In genomic region chr12:14315780-14316179, GRCm38 (mm10) we compare ENCODE assay signal across 8 mouse cellular contexts.
A peak's percentile ranks its signal among the peaks of the same experiment; 100 is the strongest.
DNase-seq lines count a peak whose midpoint lies in the region; ATAC-seq and TF ChIP-seq lines count a peak whose summit lies in the region.
"Had no signal": no experiment of that assay in that cellular context is flagged by ENCODE, and none has a peak within 500 bp of the region (broad histone marks: within the 10 kb centered on the region; RNA-seq: fewer than 3 reads in every experiment).

No protein-coding gene starts in this region.

- H3K9ac ChIP-seq in liver, adult 2 months (ENCODE audit: low read depth, low read length) = no peak overlapping the region
- H3K9ac ChIP-seq in liver, embryonic 12.5 days = no peak overlapping the region
- H3K9ac ChIP-seq: neural tube, embryonic 13.5 days had no signal

- H3K4me2 ChIP-seq in liver, embryonic 12.5 days = no peak overlapping the region
- H3K4me2 ChIP-seq: neural tube, embryonic 13.5 days had no signal

- ATAC-seq in liver, embryonic 12.5 days = no peak
- peak; percentile 81 for ATAC-seq in cerebellum, adult (ENCODE audit: insufficient number of reproducible peaks, low FRiP score, low TSS enrichment)

- no peaks in the 10 kb centered on the region for H3K36me3 ChIP-seq in liver, adult 2 months (ENCODE audit: control insufficient read depth, insufficient read depth, low read length)
- no peaks in the 10 kb centered on the region for H3K36me3 ChIP-seq in liver, embryonic 12.5 days
- H3K36me3 ChIP-seq: neural tube, embryonic 13.5 days had no signal

- DNase-seq in liver, adult 2 months (ENCODE audit: extremely low read depth, low read depth, low spot score) = peak; percentile 39
- peak; percentile 1 to 10 for DNase-seq in heart, adult 9 months (ENCODE audit: low spot score in 2 of 2)
- peak; percentile 30 to 79 for DNase-seq in left cerebral cortex, postnatal 25 days (ENCODE audit: low spot score in 2 of 2)
- no peak for DNase-seq in spleen, postnatal 36 days (ENCODE audit: low spot score in 2 of 2)
- DNase-seq in spleen, postnatal 14 days (ENCODE audit: low spot score in 2 of 2) = no peak

- no peaks in the 10 kb centered on the region for H3K79me2 ChIP-seq in liver, adult 2 months (ENCODE audit: control insufficient read depth, insufficient read depth, low read length)

- no peaks in the 10 kb centered on the region for H3K27me3 ChIP-seq in liver, adult 2 months (ENCODE audit: control insufficient read depth, insufficient read depth, low read length)
- H3K27me3 ChIP-seq in liver, embryonic 12.5 days (replicated peaks) = no peaks in the 10 kb centered on the region
- H3K27me3 ChIP-seq: neural tube, embryonic 13.5 days had no signal

- 61% methylated on average over 5 of the region's 5 CpGs for WGBS in liver, adult 2 months
- WGBS in liver, embryonic 12.5 days (ENCODE audit: insufficient replicate concordance) = 57% methylated on average over 5 of the region's 5 CpGs

- H3K4me3 ChIP-seq in liver, adult 2 months (ENCODE audit: insufficient read depth, low read depth, low read length) = no peak overlapping the region
- H3K4me3 ChIP-seq in liver, embryonic 12.5 days = no peak overlapping the region
- H3K4me3 ChIP-seq: neural tube, embryonic 13.5 days had no signal

- no peak for TF ChIP-seq CTCF in liver, adult 2 months (IDR thresholded peaks at IDR 0.05; ENCODE audit: low read depth, low read length)

- intact Hi-C loops in left cerebral cortex, postnatal 25 days (cut with DNase I) = loop anchor here (2.0 to 10.0 kb wide), 2 partner anchors 165 to 711 kb away; no protein-coding TSS in a partner anchor

- no peaks in the 10 kb centered on the region for H3K9me3 ChIP-seq in liver, embryonic 12.5 days (replicated peaks)
- H3K9me3 ChIP-seq: neural tube, embryonic 13.5 days had no signal

- H3K27ac ChIP-seq in liver, adult 2 months (replicated peaks; ENCODE audit: insufficient read depth, low read depth, low read length) = no peak overlapping the region
- no peak overlapping the region for H3K27ac ChIP-seq in liver, embryonic 12.5 days
- H3K27ac ChIP-seq: neural tube, embryonic 13.5 days had no signal

- no peaks in the 10 kb centered on the region for H3K4me1 ChIP-seq in liver, adult 2 months (ENCODE audit: control insufficient read depth, insufficient read depth, low read length)
- no peaks in the 10 kb centered on the region for H3K4me1 ChIP-seq in liver, embryonic 12.5 days
- H3K4me1 ChIP-seq: neural tube, embryonic 13.5 days had no signal

- no peak for TF ChIP-seq POLR2A in liver, adult 2 months (IDR thresholded peaks at IDR 0.05; ENCODE audit: extremely low read depth, insufficient read depth, low read length)

Comparison
In these comparisons a context has a peak if more than half of its experiments do, and no peak if none do; other contexts are left out.
1. DNase-seq: peak in liver, adult 2 months (single experiment), heart, adult 9 months (2 of 2) and left cerebral cortex, postnatal 25 days (2 of 2); none in spleen, postnatal 36 days (0 of 2) and spleen, postnatal 14 days (0 of 2).